Comparison of ENCODE assay signal across 10 mouse cellular contexts in the genomic region with DNA sequence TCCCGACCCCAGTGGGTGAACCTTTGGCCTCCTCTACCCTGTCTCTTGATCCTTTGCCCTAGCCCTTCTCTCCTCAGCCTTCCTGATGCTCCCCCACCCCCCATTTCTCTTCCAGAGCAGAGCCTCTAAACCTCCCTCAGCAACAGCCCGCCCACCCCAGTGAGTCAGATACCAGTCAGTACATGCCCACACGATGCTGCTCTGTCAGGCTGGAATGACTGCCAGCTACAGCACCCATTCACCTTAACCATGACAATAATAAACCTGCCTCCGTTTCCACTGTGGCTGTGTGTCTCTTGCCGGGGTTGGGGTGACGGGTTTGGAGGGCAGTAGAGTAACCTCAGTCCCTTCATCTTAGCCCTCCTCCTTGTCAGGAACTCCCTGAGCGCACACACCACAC. TPM values are rescaled to one million over a fixed set of nuclear protein-coding genes. Genes with fewer than 3 reads are reported as not detected.
A peak's percentile ranks its signal among the peaks of the same experiment; 100 is the strongest.
DNase-seq lines count a peak whose midpoint lies in the region; ATAC-seq lines count a peak whose summit lies in the region.
"Had no signal": no experiment of that assay in that cellular context is flagged by ENCODE, and none has a peak within 500 bp of the region (broad histone marks: within the 10 kb centered on the region; RNA-seq: fewer than 3 reads in every experiment).

No protein-coding gene starts in this region.

- peak; percentile 68 to 70 for DNase-seq in left cerebral cortex, postnatal 14 days (ENCODE audit: low spot score in 2 of 2)
- DNase-seq in left cerebral cortex, postnatal 10 days (ENCODE audit: extremely low spot score in 1 of 2, low spot score in 2 of 2), result no peak
- DNase-seq in embryonic facial prominence, embryonic 14.5 days (ENCODE audit: low spot score), result peak; percentile 41
- DNase-seq in layer of hippocampus, adult 8-10 months (ENCODE audit: low spot score in 2 of 2), result peak; percentile 56 to 61
- peak; percentile 73 to 78 for DNase-seq in right cerebral cortex, postnatal 36 days (ENCODE audit: low spot score in 2 of 2)
- no peak for DNase-seq in forebrain, embryonic 14.5 days (ENCODE audit: low spot score)

- H3K4me2 ChIP-seq in embryonic facial prominence, embryonic 14.5 days (ENCODE audit: low read depth, low read length), result no peak overlapping the region
- H3K4me2 ChIP-seq in forebrain, embryonic 14.5 days (ENCODE audit: low read length), result no peak overlapping the region
- H3K4me2 ChIP-seq: hindbrain, embryonic 15.5 days; limb, embryonic 12.5 days had no signal

- H3K27ac ChIP-seq in embryonic facial prominence, embryonic 14.5 days (replicated peaks; ENCODE audit: low read depth, low read length), result no peak overlapping the region
- H3K27ac ChIP-seq in forebrain, embryonic 14.5 days (ENCODE audit: low read depth, low read length), result no peak overlapping the region
- H3K27ac ChIP-seq: hindbrain, embryonic 15.5 days; limb, embryonic 12.5 days; macrophage had no signal

- no peaks in the 10 kb centered on the region for H3K4me1 ChIP-seq in embryonic facial prominence, embryonic 14.5 days (ENCODE audit: control insufficient read depth, insufficient read depth, low read length)
- no peaks in the 10 kb centered on the region for H3K4me1 ChIP-seq in forebrain, embryonic 14.5 days (ENCODE audit: control insufficient read depth, insufficient read depth, low read length)
- H3K4me1 ChIP-seq: hindbrain, embryonic 15.5 days; limb, embryonic 12.5 days had no signal

- no peak overlapping the region for H3K4me3 ChIP-seq in embryonic facial prominence, embryonic 14.5 days (ENCODE audit: low read depth, low read length)
- H3K4me3 ChIP-seq in forebrain, embryonic 14.5 days (ENCODE audit: low read depth, low read length), result no peak overlapping the region
- H3K4me3 ChIP-seq: hindbrain, embryonic 15.5 days; limb, embryonic 12.5 days had no signal

- intact Hi-C loops in left cerebral cortex, postnatal 14 days (cut with DNase I), result no loop called here
- intact Hi-C loops in left cerebral cortex, postnatal 10 days (cut with DNase I), result no loop called here

- WGBS in embryonic facial prominence, embryonic 14.5 days, result 61% methylated on average over 7 of the region's 7 CpGs
- 80% methylated on average over 7 of the region's 7 CpGs for WGBS in forebrain, embryonic 14.5 days

- no peaks in the 10 kb centered on the region for H3K9me3 ChIP-seq in embryonic facial prominence, embryonic 14.5 days (ENCODE audit: control insufficient read depth, low read length)
- no peaks in the 10 kb centered on the region for H3K9me3 ChIP-seq in forebrain, embryonic 14.5 days (replicated peaks; ENCODE audit: control insufficient read depth, low read length)
- H3K9me3 ChIP-seq: hindbrain, embryonic 15.5 days; limb, embryonic 12.5 days had no signal

- no peak overlapping the region for H3K9ac ChIP-seq in embryonic facial prominence, embryonic 14.5 days (ENCODE audit: low read depth, low read length)
- H3K9ac ChIP-seq in forebrain, embryonic 14.5 days (ENCODE audit: low read length), result no peak overlapping the region
- H3K9ac ChIP-seq: hindbrain, embryonic 15.5 days; limb, embryonic 12.5 days had no signal

- H3K36me3 ChIP-seq in embryonic facial prominence, embryonic 14.5 days (ENCODE audit: control insufficient read depth, insufficient read depth, low read length), result peaks cover 4% of the 10 kb centered on the region
- 0 out of 2 replicates have a peak, but pooled peaks cover 3% of the 10 kb centered on the region for H3K36me3 ChIP-seq in forebrain, embryonic 14.5 days (ENCODE audit: control insufficient read depth, insufficient read depth, low read length)
- H3K36me3 ChIP-seq: hindbrain, embryonic 15.5 days had no signal

- ATAC-seq in embryonic facial prominence, embryonic 14.5 days (ENCODE audit: low read depth), result peak; percentile 66; the same call in 1 of the 2 replicates
- no peak for ATAC-seq in erythroblast, adult 5-6 weeks (replicated peaks; ENCODE audit: low FRiP score, poor library complexity, severe bottlenecking)
- no peak for ATAC-seq in forebrain, embryonic 14.5 days

- H3K27me3 ChIP-seq in embryonic facial prominence, embryonic 14.5 days (replicated peaks; ENCODE audit: control insufficient read depth, insufficient read depth, low read length), result no peaks in the 10 kb centered on the region
- no peaks in the 10 kb centered on the region for H3K27me3 ChIP-seq in forebrain, embryonic 14.5 days (replicated peaks; ENCODE audit: control insufficient read depth, insufficient read depth, low read length)
- H3K27me3 ChIP-seq: hindbrain, embryonic 15.5 days; limb, embryonic 12.5 days had no signal

RNA-seq across cellular contexts. Expression of a gene that starts 1.8 kb away (rescaled TPM):
- 1 to 10 TPM; 1.1 to 1.4 TPM for total RNA-seq in left cerebral cortex, postnatal 14 days (2021)
- 1 to 10 TPM; 1.6 to 1.7 TPM for total RNA-seq in left cerebral cortex, postnatal 10 days (2021)
- 0.25 and 0.29 TPM in 2 replicates for polyA plus RNA-seq in embryonic facial prominence, embryonic 14.5 days (2014; fragmentation: Nextera tagmentation; extraction: Ambion mirVana)
- 1 to 10 TPM; 1.1 to 5.5 (median 2.9) TPM for total RNA-seq in layer of hippocampus, adult 8-10 months (2022)
- not detected in 2 replicates for total RNA-seq in erythroblast, adult 5-6 weeks (2015; ENCODE audit: low replicate concordance)
- 0.28 TPM in 1 of 2 replicates, not detected in the other for total RNA-seq in erythroblast, adult 5-6 weeks (2017; ENCODE audit: low replicate concordance)
- polyA plus RNA-seq in forebrain, embryonic 14.5 days (2014; fragmentation: Nextera tagmentation; extraction: Ambion mirVana), result 0.25 TPM in 1 of 2 replicates, not detected in the other

RNA-seq across cellular contexts. Expression of a gene that starts 12.8 kb away (rescaled TPM):
- 10 to 100 TPM; 85.8 to 92.2 TPM for total RNA-seq in left cerebral cortex, postnatal 14 days (2021)
- 10 to 100 TPM; 82.0 to 88.0 TPM for total RNA-seq in left cerebral cortex, postnatal 10 days (2021)
- 273 and 291 TPM in 2 replicates for polyA plus RNA-seq in embryonic facial prominence, embryonic 14.5 days (2014; fragmentation: Nextera tagmentation; extraction: Ambion mirVana)
- total RNA-seq in layer of hippocampus, adult 8-10 months (2022), result 10 to 100 TPM; 66.5 to 78.3 (median 72.2) TPM
- 25.7 and 26.5 TPM in 2 replicates for total RNA-seq in erythroblast, adult 5-6 weeks (2015; ENCODE audit: low replicate concordance)
- 2.4 and 9.6 TPM in 2 replicates for total RNA-seq in erythroblast, adult 5-6 weeks (2017; ENCODE audit: low replicate concordance)
- polyA plus RNA-seq in forebrain, embryonic 14.5 days (2014; fragmentation: Nextera tagmentation; extraction: Ambion mirVana), result 168 and 179 TPM in 2 replicates

RNA-seq across cellular contexts. Expression of a gene that starts 22.7 kb away (rescaled TPM):
- 100 to 1,000 TPM; 178 to 201 TPM for total RNA-seq in left cerebral cortex, postnatal 14 days (2021)
- 100 to 1,000 TPM; 190 TPM for total RNA-seq in left cerebral cortex, postnatal 10 days (2021)
- 151 and 156 TPM in 2 replicates for polyA plus RNA-seq in embryonic facial prominence, embryonic 14.5 days (2014; fragmentation: Nextera tagmentation; extraction: Ambion mirVana)
- total RNA-seq in layer of hippocampus, adult 8-10 months (2022), result 100 to 1,000 TPM; 172 to 235 (median 219) TPM
- 83.6 and 89.4 TPM in 2 replicates for total RNA-seq in erythroblast, adult 5-6 weeks (2015; ENCODE audit: low replicate concordance)
- total RNA-seq in erythroblast, adult 5-6 weeks (2017; ENCODE audit: low replicate concordance), result 112 and 199 TPM in 2 replicates
- 127 and 131 TPM in 2 replicates for polyA plus RNA-seq in forebrain, embryonic 14.5 days (2014; fragmentation: Nextera tagmentation; extraction: Ambion mirVana)

RNA-seq across cellular contexts. Expression of a gene that starts 39.0 kb away (rescaled TPM):
- total RNA-seq in left cerebral cortex, postnatal 14 days (2021), result under 1 TPM in 1 of 2 experiments, not detected in 1; 0.26 TPM
- total RNA-seq in left cerebral cortex, postnatal 10 days (2021), result not detected
- polyA plus RNA-seq in embryonic facial prominence, embryonic 14.5 days (2014; fragmentation: Nextera tagmentation; extraction: Ambion mirVana), result 0.17 TPM in 1 of 2 replicates, not detected in the other
- total RNA-seq in layer of hippocampus, adult 8-10 months (2022), result not detected
- total RNA-seq in erythroblast, adult 5-6 weeks (2015; ENCODE audit: low replicate concordance), result not detected in 2 replicates
- total RNA-seq in erythroblast, adult 5-6 weeks (2017; ENCODE audit: low replicate concordance), result not detected in 2 replicates
- polyA plus RNA-seq in forebrain, embryonic 14.5 days (2014; fragmentation: Nextera tagmentation; extraction: Ambion mirVana), result not detected in 2 replicates
- polyA plus RNA-seq: hindbrain, embryonic 15.5 days; limb, embryonic 12.5 days; macrophage had no signal

RNA-seq across cellular contexts. Expression of a gene that starts 45.9 kb away (rescaled TPM):
- total RNA-seq in left cerebral cortex, postnatal 14 days (2021), result 10 to 100 TPM; 46.2 to 48.0 TPM
- total RNA-seq in left cerebral cortex, postnatal 10 days (2021), result 10 to 100 TPM; 54.1 to 56.6 TPM
- 80.9 and 90.7 TPM in 2 replicates for polyA plus RNA-seq in embryonic facial prominence, embryonic 14.5 days (2014; fragmentation: Nextera tagmentation; extraction: Ambion mirVana)
- total RNA-seq in layer of hippocampus, adult 8-10 months (2022), result 10 to 100 TPM; 50.1 to 52.6 (median 50.3) TPM
- total RNA-seq in erythroblast, adult 5-6 weeks (2015; ENCODE audit: low replicate concordance), result 9.4 and 17.3 TPM in 2 replicates
- total RNA-seq in erythroblast, adult 5-6 weeks (2017; ENCODE audit: low replicate concordance), result 11.2 and 16.9 TPM in 2 replicates
- 99.7 and 107 TPM in 2 replicates for polyA plus RNA-seq in forebrain, embryonic 14.5 days (2014; fragmentation: Nextera tagmentation; extraction: Ambion mirVana)

Comparison
In these comparisons a context has a peak if more than half of its experiments do, and no peak if none do; other contexts are left out.
1. DNase-seq: peak in left cerebral cortex, postnatal 14 days (2 of 2), embryonic facial prominence, embryonic 14.5 days (single experiment), layer of hippocampus, adult 8-10 months (2 of 2) and right cerebral cortex, postnatal 36 days (2 of 2); none in left cerebral cortex, postnatal 10 days (0 of 2) and forebrain, embryonic 14.5 days (single experiment).